Mouse (Mus musculus) CH12.LX (cell line): ENCODE measurements around the gene Mgll. TPM values are rescaled to one million over a fixed set of nuclear protein-coding genes. Genes with fewer than 3 reads are reported as not detected.

Experiments used
- DNase-seq: peaks from one replicate; pipeline ENCODE4 v3.0.0-alpha.2; 2013; ENCODE audit errors: extremely low read depth
- H3K27ac ChIP-seq: 2 replicates; pipeline ENCODE4 v1.5.1; 2012; ENCODE audit warnings: low read depth, mild to moderate bottlenecking, control low read depth, moderate library complexity; ENCODE audit not compliant: insufficient read depth
- H3K27me3 ChIP-seq: replicated peaks from 2 replicates; pipeline ENCODE3; 2012; ENCODE audit warnings: inconsistent platforms
- H3K36me3 ChIP-seq, 2 experiments: replicated peaks in 1 of 2; 2 replicates each; pipeline versions ENCODE3 to v1.6.1; 2012; ENCODE audit warnings: inconsistent platforms in 1 of 2, low read length in 1 of 2, mild to moderate bottlenecking in 1 of 2, mixed read lengths in 1 of 2, moderate library complexity in 1 of 2; ENCODE audit not compliant: control insufficient read depth in 1 of 2, insufficient read depth in 1 of 2
- H3K4me1 ChIP-seq, 2 experiments: 2 replicates each; pipeline ENCODE4 v1.6.1; 2012; ENCODE audit warnings: inconsistent platforms in 1 of 2, moderate library complexity in 1 of 2; ENCODE audit not compliant: insufficient read depth in 2 of 2, control insufficient read depth in 1 of 2
- H3K4me2 ChIP-seq: 2 replicates; pipeline ENCODE4 v1.6.1; 2012; ENCODE audit warnings: low read depth, mild to moderate bottlenecking, control low read depth; ENCODE audit not compliant: poor library complexity, insufficient read depth, severe bottlenecking
- H3K4me3 ChIP-seq, 3 experiments: fragments of 150-350 bp in 1 of 3; sonication (generic) in 1 of 3; replicated peaks in 1 of 3; 2 replicates each; pipeline versions ENCODE3 to v1.5.1; 2011 to 2012; ENCODE audit warnings: low read depth in 2 of 3, low read length in 2 of 3, mild to moderate bottlenecking in 2 of 3, moderate library complexity in 2 of 3, control low read depth in 1 of 3, improper control_type of control experiment in 1 of 3, inconsistent platforms in 1 of 3, mixed read lengths in 1 of 3; ENCODE audit not compliant: poor library complexity in 1 of 3
- H3K79me2 ChIP-seq: replicated peaks from 2 replicates; pipeline ENCODE4 v1.6.1; 2012; ENCODE audit warnings: mild to moderate bottlenecking, moderate library complexity; ENCODE audit not compliant: control insufficient read depth, poor library complexity, insufficient read depth, severe bottlenecking; ENCODE audit errors: extremely low read depth
- H3K9ac ChIP-seq: 2 replicates; pipeline ENCODE4 v1.6.1; 2012; ENCODE audit warnings: low read depth, mild to moderate bottlenecking, control low read depth, moderate library complexity; ENCODE audit not compliant: insufficient read depth
- H3K9me3 ChIP-seq: replicated peaks from 2 replicates; pipeline ENCODE3; 2012; ENCODE audit warnings: low read length, inconsistent platforms, mixed read lengths
- BHLHE40 ChIP-seq: IDR thresholded peaks from 2 replicates; pipeline ENCODE4 v1.6.1; 2011; ENCODE audit warnings: mild to moderate bottlenecking, low read depth, low read length, improper control_type of control experiment
- CHD1 ChIP-seq: IDR thresholded peaks from 2 replicates; pipeline ENCODE4 v1.6.1; 2012; ENCODE audit warnings: low read depth, low read length, improper control_type of control experiment, inconsistent platforms
- CHD2 ChIP-seq: IDR thresholded peaks from 2 replicates; pipeline ENCODE4 v1.6.1; 2011; ENCODE audit warnings: low read length, improper control_type of control experiment
- CTCF ChIP-seq, 2 experiments: IDR thresholded peaks in 1 of 2; conservative IDR thresholded peaks in 1 of 2; 2 replicates each; pipeline ENCODE4 v1.5.1; 2011 to 2012; ENCODE audit warnings: low read depth in 2 of 2, low read length in 2 of 2, improper control_type of control experiment in 1 of 2, inconsistent platforms in 1 of 2, mild to moderate bottlenecking in 1 of 2, moderate library complexity in 1 of 2
- E2F4 ChIP-seq: IDR thresholded peaks from 2 replicates; pipeline ENCODE4 v1.6.1; 2011; ENCODE audit warnings: low read depth, low read length, improper control_type of control experiment; ENCODE audit not compliant: insufficient replicate concordance
- ELF1 ChIP-seq: IDR thresholded peaks from 2 replicates; pipeline ENCODE4 v1.6.1; 2014; ENCODE audit warnings: low read depth, mild to moderate bottlenecking, inconsistent platforms, low read length, improper control_type of control experiment
- EP300 ChIP-seq: IDR thresholded peaks from 2 replicates; pipeline ENCODE4 v1.6.1; 2011; ENCODE audit warnings: low read length, improper control_type of control experiment
- ETS1 ChIP-seq: conservative IDR thresholded peaks from 2 replicates; pipeline ENCODE4 v1.6.1; 2012; ENCODE audit warnings: low read depth, mild to moderate bottlenecking, inconsistent platforms, low read length, improper control_type of control experiment, moderate library complexity
- GABPA ChIP-seq: IDR thresholded peaks from 2 replicates; pipeline ENCODE4 v1.6.1; 2012; ENCODE audit warnings: low read depth, low read length, improper control_type of control experiment, inconsistent platforms; ENCODE audit not compliant: insufficient replicate concordance
- HCFC1 ChIP-seq: IDR thresholded peaks from 2 replicates; pipeline ENCODE4 v1.6.1; 2012; ENCODE audit warnings: low read depth, mild to moderate bottlenecking, inconsistent platforms, low read length, improper control_type of control experiment
- IRF4 ChIP-seq: IDR thresholded peaks from 2 replicates; pipeline ENCODE4 v1.6.1; 2014; ENCODE audit warnings: low read depth, mild to moderate bottlenecking, inconsistent platforms, low read length, improper control_type of control experiment
- MAX ChIP-seq: IDR thresholded peaks from 2 replicates; pipeline ENCODE4 v1.6.1; 2011; ENCODE audit warnings: low read length, improper control_type of control experiment
- MAZ ChIP-seq: IDR thresholded peaks from 2 replicates; pipeline ENCODE4 v1.6.1; 2012; ENCODE audit warnings: low read depth, mild to moderate bottlenecking, inconsistent platforms, low read length, improper control_type of control experiment, moderate library complexity
- NELFE ChIP-seq: IDR thresholded peaks from 2 replicates; pipeline ENCODE4 v1.6.1; 2011; ENCODE audit warnings: low read depth, low read length, improper control_type of control experiment
- NRF1 ChIP-seq: IDR thresholded peaks from 2 replicates; pipeline ENCODE4 v1.6.1; 2014; ENCODE audit warnings: low read depth, mild to moderate bottlenecking, inconsistent platforms, low read length, improper control_type of control experiment, moderate library complexity
- PAX5 ChIP-seq: IDR thresholded peaks from 2 replicates; pipeline ENCODE4 v1.6.1; 2012; ENCODE audit warnings: low read length, inconsistent platforms, mixed read lengths
- POLR2A ChIP-seq: IDR thresholded peaks from 2 replicates; pipeline ENCODE4 v1.6.1; 2011; ENCODE audit warnings: low read depth, mild to moderate bottlenecking, improper control_type of control experiment, low read length
- POLR2AphosphoS2 ChIP-seq: IDR thresholded peaks from 2 replicates; pipeline ENCODE4 v1.6.1; 2011; ENCODE audit warnings: low read depth, low read length, improper control_type of control experiment
- RAD21 ChIP-seq: IDR thresholded peaks from 2 replicates; pipeline ENCODE4 v1.6.1; 2011; ENCODE audit warnings: low read depth, mild to moderate bottlenecking, low read length, improper control_type of control experiment, moderate library complexity
- SMC3 ChIP-seq: IDR thresholded peaks from 2 replicates; pipeline ENCODE4 v1.6.1; 2011; ENCODE audit warnings: low read depth, low read length, improper control_type of control experiment
- TBP ChIP-seq: conservative IDR thresholded peaks from 2 replicates; pipeline ENCODE4 v1.6.1; 2011; ENCODE audit warnings: low read depth, low read length, improper control_type of control experiment
- UBTF ChIP-seq: IDR thresholded peaks from 2 replicates; pipeline ENCODE4 v1.6.1; 2012; ENCODE audit warnings: low read depth, mild to moderate bottlenecking, inconsistent platforms, low read length, improper control_type of control experiment, moderate library complexity
- ZKSCAN1 ChIP-seq: IDR thresholded peaks from 2 replicates; pipeline ENCODE4 v1.6.1; 2012; ENCODE audit warnings: low read depth, inconsistent platforms, low read length, improper control_type of control experiment, borderline replicate concordance
- ZMIZ1 ChIP-seq: IDR thresholded peaks from 2 replicates; pipeline ENCODE4 v1.6.1; 2012; ENCODE audit warnings: low read depth, mild to moderate bottlenecking, inconsistent platforms, low read length, improper control_type of control experiment
- ZNF384 ChIP-seq: IDR thresholded peaks from 2 replicates; pipeline ENCODE4 v1.6.1; 2012; ENCODE audit warnings: low read depth, low read length, improper control_type of control experiment, inconsistent platforms
- dilution Hi-C: fragments of 300-500 bp; cut with MboI; formaldehyde crosslinking; loops from 2 replicates; pipeline ENCODE4 v1.14.3; 2020; ENCODE audit warnings: low sequenced_read_pairs; ENCODE audit not compliant: extremely low pct_unique_long_range_greater_than_20kb, extremely low pct_ligation_motif_present
- in situ Hi-C: fragments of 300-500 bp; cut with MboI; formaldehyde crosslinking; loops from 3 replicates; pipeline ENCODE4 v1.14.3; 2019; ENCODE audit warnings: low sequenced_read_pairs, low pct_ligation_motif_present, low pct_unique_long_range_greater_than_20kb, mixed read lengths
- polyA plus RNA-seq: library from polyadenylated mRNA; unstranded; fragments of >175 nt; gene quantifications from 2 replicates; pipeline ENCODE4 v1.2.1, GENCODE M21; 2012; ENCODE audit warnings: low read depth; ENCODE audit not compliant: insufficient read length
- total RNA-seq, 2 experiments: library from RNA; depleted of rRNA; stranded (reverse); fragments of 300-350 nt in 1 of 2; fragments of >200 nt in 1 of 2; gene quantifications; 2 replicates each; pipeline ENCODE4 v1.2.3; 2012 to 2014

The Mgll gene
- total and polyA plus RNA-seq, 3 experiments, result 60.8 to 81.1 (median 76.5) TPM

DNA sequence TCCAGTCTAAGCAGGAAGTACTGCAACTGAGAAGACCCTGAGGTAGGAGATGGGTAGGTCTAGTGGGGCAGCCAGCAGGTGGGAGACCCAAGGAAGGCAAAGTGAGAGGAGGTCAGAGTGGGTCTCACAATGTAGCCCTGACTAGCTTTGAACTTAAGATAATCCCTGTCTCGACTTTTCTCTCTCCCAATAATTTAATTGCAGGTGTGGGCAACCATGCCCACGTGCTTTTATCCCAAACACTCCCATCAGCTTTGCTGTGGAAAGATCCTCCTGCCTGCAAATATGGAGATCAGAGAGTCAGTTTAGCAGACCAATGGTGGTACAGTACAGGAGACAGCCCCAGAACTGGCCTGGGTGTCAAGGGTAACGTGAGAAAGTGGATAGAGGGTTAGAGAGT is 116.0 kb downstream of the Mgll start:
- H3K4me2 ChIP-seq, result no peak overlapping the region
- in situ Hi-C loops (no loop called here), dilution Hi-C loops (no loop called here)
- H3K27ac ChIP-seq, result no peak overlapping the region
- peaks cover 21 to 34% of the 10 kb centered on the region in 2 experiments for H3K4me1 ChIP-seq
- H3K9ac ChIP-seq, result no peak overlapping the region
- peaks cover 33 to 50% of the 10 kb centered on the region in 2 experiments for H3K36me3 ChIP-seq
- H3K79me2 ChIP-seq, result peaks cover 2% of the 10 kb centered on the region; the same call in 1 of the 2 replicates
- no peak overlapping the region for H3K4me3 ChIP-seq
- DNase-seq, result no peak
- H3K27me3 ChIP-seq, result peaks cover 3% of the 10 kb centered on the region
- TF ChIP-seq PAX5 (no peak), UBTF (no peak), E2F4 (no peak), BHLHE40 (no peak), RAD21 (no peak), TBP (no peak), CTCF (conservative IDR thresholded peaks at IDR 0.05 in 1 of 2, IDR thresholded peaks at IDR 0.05 in 1 of 2; ENCODE audit: low read depth in 2 of 2, low read length in 2 of 2) (no peak), POLR2A (no peak), EP300 (no peak), POLR2AphosphoS2 (no peak), ZKSCAN1 (no peak), HCFC1 (no peak), ZMIZ1 (no peak), ZNF384 (no peak), NELFE (no peak)
- H3K9me3 ChIP-seq, result no peaks in the 10 kb centered on the region

DNA sequence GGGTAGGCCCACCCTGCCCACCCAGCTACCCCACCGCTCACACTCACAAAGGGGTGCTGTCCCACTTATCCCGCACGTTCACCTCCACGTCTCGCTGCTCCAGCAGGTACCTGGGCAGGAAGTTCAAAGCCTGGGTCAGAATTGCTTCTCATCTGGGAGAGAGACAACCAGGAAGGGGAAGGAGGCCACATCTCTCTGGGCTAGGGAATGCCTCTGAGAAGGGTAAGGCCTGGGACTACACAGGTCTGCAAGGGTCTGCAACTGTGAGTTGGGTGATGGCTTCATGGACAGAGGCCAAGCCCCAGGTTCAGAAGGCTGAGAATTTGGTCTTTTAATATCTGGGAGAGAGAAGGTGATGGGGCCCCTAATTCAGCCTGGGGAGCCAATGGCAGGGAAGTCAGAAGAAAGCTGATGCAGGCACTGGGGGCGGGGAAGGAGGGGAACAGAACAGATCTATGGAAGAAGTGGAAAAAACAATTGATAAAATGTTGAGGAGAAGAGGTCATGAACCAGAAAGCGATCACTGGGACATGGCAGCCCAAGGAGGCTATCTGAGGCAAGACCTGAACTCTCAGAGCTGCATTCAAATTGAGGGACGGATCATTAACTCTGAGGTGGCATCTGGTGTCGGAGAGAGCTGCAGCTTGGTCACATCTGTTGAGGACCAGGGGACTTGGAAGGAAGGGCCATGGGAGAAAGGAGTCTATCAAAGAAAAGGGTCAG is 116.7 kb downstream of the Mgll start:
- Histone ChIP-seq H3K4me2 (peak overlapping the region; percentile 90), H3K9ac (peak overlapping the region; percentile 74), H3K27me3 (peaks cover 3% of the 10 kb centered on the region), H3K4me1 (peaks cover 17 to 29% of the 10 kb centered on the region in 2 experiments), H3K4me3 (peak overlapping the region; percentile 90 to 97 (median 92)), H3K79me2 (peaks cover 2% of the 10 kb centered on the region; the same call in 1 of the 2 replicates), H3K36me3 (peaks cover 27 to 43% of the 10 kb centered on the region in 2 experiments), H3K9me3 (no peaks in the 10 kb centered on the region), H3K27ac (peak overlapping the region; percentile 33)
- DNase-seq, result no peak
- no peak for TF ChIP-seq CTCF (conservative IDR thresholded peaks at IDR 0.05 in 1 of 2, IDR thresholded peaks at IDR 0.05 in 1 of 2; ENCODE audit: low read depth in 2 of 2, low read length in 2 of 2)
- TF ChIP-seq ELF1, result no peak
- no peak for TF ChIP-seq CHD1
- no peak for TF ChIP-seq IRF4
- TF ChIP-seq E2F4, result no peak
- no peak for TF ChIP-seq EP300
- TF ChIP-seq NELFE, result no peak
- TF ChIP-seq MAZ, result no peak
- TF ChIP-seq SMC3, result no peak
- no peak for TF ChIP-seq MAX
- no peak for TF ChIP-seq POLR2AphosphoS2
- no peak for TF ChIP-seq GABPA
- no peak for TF ChIP-seq CHD2
- no peak for TF ChIP-seq UBTF
- no peak for TF ChIP-seq NRF1
- no peak for TF ChIP-seq ZKSCAN1
- TF ChIP-seq ETS1, result no peak
- in situ Hi-C loops (no loop called here), dilution Hi-C loops (no loop called here)
